8 mouse cellular contexts compared by ENCODE assay signal in the genomic region with DNA sequence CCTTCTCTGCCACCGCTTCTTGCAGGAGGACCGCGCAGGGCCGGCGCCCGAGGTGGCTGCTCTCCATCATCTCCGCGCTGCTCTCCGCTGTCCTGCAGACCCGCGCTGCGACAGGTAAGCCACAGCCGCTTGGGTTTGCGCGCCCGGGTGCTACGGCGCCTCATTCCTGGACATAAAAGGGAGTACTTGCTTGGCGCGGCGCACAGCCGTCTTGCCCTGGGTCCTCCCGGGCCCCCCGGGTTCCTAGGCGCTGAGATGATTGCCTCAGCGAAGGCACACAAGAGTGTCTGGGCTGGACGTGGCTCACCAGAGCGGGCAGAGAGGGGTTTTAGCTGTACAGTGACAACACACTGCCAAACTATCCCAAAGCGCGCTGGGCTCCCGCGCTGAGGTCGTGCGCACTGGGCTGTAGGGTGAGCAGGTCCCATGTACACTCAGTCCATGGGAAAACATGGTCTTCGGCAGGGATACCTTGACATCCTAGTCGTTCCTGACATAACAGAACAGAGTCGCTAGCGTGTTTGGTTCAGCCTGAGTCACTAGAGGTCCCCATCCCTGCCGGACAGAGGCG. TPM values are rescaled to one million over a fixed set of nuclear protein-coding genes. Genes with fewer than 3 reads are reported as not detected.
DNase-seq lines count a peak whose midpoint lies in the region; ATAC-seq and TF ChIP-seq lines count a peak whose summit lies in the region.

No protein-coding gene starts in this region.

- no peak for TF ChIP-seq POLR2A in thymus, adult 2 months (IDR thresholded peaks at IDR 0.05; ENCODE audit: control insufficient read depth, extremely low read depth, insufficient read depth, low read length, poor library complexity)

- H3K36me3 ChIP-seq in G1E (replicated peaks): no peaks in the 10 kb centered on the region
- H3K36me3 ChIP-seq in liver, embryonic 11.5 days (ENCODE audit: control insufficient read depth, insufficient read depth, low read length): no peaks in the 10 kb centered on the region
- H3K36me3 ChIP-seq in stomach, embryonic 16.5 days (ENCODE audit: control insufficient read depth, insufficient read depth, low read length): no peaks in the 10 kb centered on the region
- no peaks in the 10 kb centered on the region for H3K36me3 ChIP-seq in thymus, adult 2 months (ENCODE audit: control insufficient read depth, insufficient read depth, low read length)

- ATAC-seq in G1E (ENCODE audit: extremely low read depth, insufficient number of reproducible peaks, low FRiP score, poor library complexity, severe bottlenecking): no peak
- ATAC-seq in liver, embryonic 11.5 days (replicated peaks; ENCODE audit: low FRiP score): no peak
- ATAC-seq in stomach, embryonic 16.5 days (ENCODE audit: insufficient read depth, low FRiP score): no peak
- ATAC-seq in monocyte, adult 5-6 weeks (replicated peaks; ENCODE audit: insufficient number of reproducible peaks, low FRiP score, low TSS enrichment, poor library complexity, severe bottlenecking): no peak

- no peaks in the 10 kb centered on the region for H3K4me1 ChIP-seq in G1E (ENCODE audit: insufficient read depth, low read depth, low read length)
- no peaks in the 10 kb centered on the region for H3K4me1 ChIP-seq in liver, embryonic 11.5 days (replicated peaks; ENCODE audit: control insufficient read depth, insufficient read depth, low read length)
- peaks cover 24% of the 10 kb centered on the region for H3K4me1 ChIP-seq in stomach, embryonic 16.5 days (ENCODE audit: control insufficient read depth, insufficient read depth, low read length)
- H3K4me1 ChIP-seq in thymus, adult 2 months (replicated peaks; ENCODE audit: control insufficient read depth, insufficient read depth, low read length): peaks cover 8% of the 10 kb centered on the region

- WGBS in liver, embryonic 11.5 days: 4% methylated on average over 40 of the region's 40 CpGs
- WGBS in stomach, embryonic 16.5 days: 3% methylated on average over 40 of the region's 40 CpGs
- WGBS in thymus, adult 2 months: 9% methylated on average over 40 of the region's 40 CpGs

- H3K4me3 ChIP-seq in G1E (ENCODE audit: low read depth, low read length): peak overlapping the region; percentile 7; the same call in 1 of the 2 replicates
- H3K4me3 ChIP-seq in liver, embryonic 11.5 days (ENCODE audit: low read depth, low read length): peak overlapping the region; percentile 35
- H3K4me3 ChIP-seq in stomach, embryonic 16.5 days (replicated peaks; ENCODE audit: low read length): peak overlapping the region; percentile 57
- no peak overlapping the region for H3K4me3 ChIP-seq in thymus, adult 2 months (ENCODE audit: control insufficient read depth, insufficient read depth, low read length)

- peaks cover 63% of the 10 kb centered on the region for H3K9me3 ChIP-seq in G1E (replicated peaks)
- H3K9me3 ChIP-seq in liver, embryonic 11.5 days (ENCODE audit: control insufficient read depth, low read length): no peaks in the 10 kb centered on the region
- H3K9me3 ChIP-seq in stomach, embryonic 16.5 days (replicated peaks; ENCODE audit: control insufficient read depth, low read length): no peaks in the 10 kb centered on the region

- no peak overlapping the region for H3K27ac ChIP-seq in liver, embryonic 11.5 days (ENCODE audit: low read depth, low read length)
- peak overlapping the region; percentile 24; the same call in 1 of the 2 replicates for H3K27ac ChIP-seq in stomach, embryonic 16.5 days (ENCODE audit: low read length)
- no peak overlapping the region for H3K27ac ChIP-seq in thymus, adult 2 months (ENCODE audit: control insufficient read depth, insufficient read depth, low read length)

- no peak overlapping the region for H3K9ac ChIP-seq in liver, embryonic 11.5 days (ENCODE audit: low read depth, low read length)
- H3K9ac ChIP-seq in stomach, embryonic 16.5 days (ENCODE audit: low read length): peak overlapping the region; percentile 77

- TF ChIP-seq CTCF in G1E (IDR thresholded peaks at IDR 0.05; ENCODE audit: low read depth, low read length): no peak
- TF ChIP-seq CTCF in thymus, adult 2 months (IDR thresholded peaks at IDR 0.05; ENCODE audit: borderline replicate concordance, control insufficient read depth, extremely low read depth, insufficient read depth, low read length, poor library complexity): no peak

- H3K27me3 ChIP-seq in G1E (ENCODE audit: insufficient read depth, low read length): no peaks in the 10 kb centered on the region
- peaks cover 43% of the 10 kb centered on the region for H3K27me3 ChIP-seq in liver, embryonic 11.5 days (replicated peaks; ENCODE audit: control insufficient read depth, insufficient read depth, low read length)
- peaks cover 34% of the 10 kb centered on the region for H3K27me3 ChIP-seq in stomach, embryonic 16.5 days (ENCODE audit: control insufficient read depth, insufficient read depth, low read length)
- peaks cover 10% of the 10 kb centered on the region; the same call in 1 of the 2 replicates for H3K27me3 ChIP-seq in thymus, adult 2 months (ENCODE audit: control insufficient read depth, insufficient read depth, low read length)

- peak overlapping the region; percentile 63 for H3K4me2 ChIP-seq in liver, embryonic 11.5 days
- H3K4me2 ChIP-seq in stomach, embryonic 16.5 days (ENCODE audit: low read depth, low read length): peak overlapping the region; percentile 70

- intact Hi-C loops in heart, postnatal 10 days (cut with DNase I): loop anchor here (2.0 kb wide), 3 partner anchors 24 to 80 kb away; no protein-coding TSS in a partner anchor

- peak; percentile 92 for DNase-seq in heart, adult 11 months
- no peak for DNase-seq in heart, postnatal 10 days
- DNase-seq in G1E (ENCODE audit: low spot score): no peak
- DNase-seq in gastrocnemius, postnatal 25 days: peak; percentile 9
- DNase-seq in liver, embryonic 11.5 days (ENCODE audit: low spot score): peak; percentile 34
- DNase-seq in thymus, adult 2 months: no peak

RNA-seq across cellular contexts. Expression of gene Col15a1, which starts 0.5 kb away (rescaled TPM):
- total RNA-seq in heart, postnatal 10 days (2021): 100 to 1,000 TPM; 315 to 324 TPM
- not detected in 2 replicates for total RNA-seq in G1E (2014; fragmentation: Nextera tagmentation)
- total RNA-seq in G1E (2017): 0.17 and 0.22 TPM in 2 replicates
- polyA plus RNA-seq in G1E (2012): not detected in 2 replicates
- 10 to 100 TPM; 64.7 to 68.2 TPM for total RNA-seq in gastrocnemius, postnatal 25 days (2021)
- polyA plus RNA-seq in liver, embryonic 11.5 days (2014; fragmentation: Nextera tagmentation; extraction: Ambion mirVana): 1.2 and 1.4 TPM in 2 replicates
- polyA plus RNA-seq in stomach, embryonic 16.5 days (2015; fragmentation: Nextera tagmentation; extraction: Ambion mirVana): 34.0 and 38.3 TPM in 2 replicates
- total RNA-seq in monocyte, adult 5-6 weeks (2017): 0.38 to 6.7 TPM (median 0.39 TPM) in 3 replicates
- 33.1 and 37.1 TPM in 2 replicates for polyA plus RNA-seq in thymus, adult 2 months (2012; rRNA removed)

Comparison
In these comparisons a context has a peak if more than half of its experiments do, and no peak if none do; other contexts are left out.
1. DNase-seq: peak in heart, adult 11 months (single experiment), gastrocnemius, postnatal 25 days (single experiment) and liver, embryonic 11.5 days (single experiment); none in heart, postnatal 10 days (0 of 2), G1E (single experiment) and thymus, adult 2 months (single experiment).